Mouse (Mus musculus) ovary, adult 10 weeks (tissue): Measurements from ENCODE around the gene Gm10251. TPM values are rescaled to one million over a fixed set of nuclear protein-coding genes. Genes with fewer than 3 reads are reported as not detected.

Source experiments
- polyA plus RNA-seq: library from polyadenylated mRNA; stranded (reverse); fragments of 350-450 nt; fragmentation: Illumina TruSeq; extraction: RNeasy Lipid Tissue Mini Kit (QIAGEN cat#74804); gene quantifications from one replicate; pipeline ENCODE4 v1.2.3, GENCODE M21; 2014

Gm10251 gene
- not detected for polyA plus RNA-seq

GRCm38 (mm10) chr14:6684070-6684469 is at the start of gene Gm10251:
Gm10251 (minus strand) TSS chr14:6684170.

DNA sequence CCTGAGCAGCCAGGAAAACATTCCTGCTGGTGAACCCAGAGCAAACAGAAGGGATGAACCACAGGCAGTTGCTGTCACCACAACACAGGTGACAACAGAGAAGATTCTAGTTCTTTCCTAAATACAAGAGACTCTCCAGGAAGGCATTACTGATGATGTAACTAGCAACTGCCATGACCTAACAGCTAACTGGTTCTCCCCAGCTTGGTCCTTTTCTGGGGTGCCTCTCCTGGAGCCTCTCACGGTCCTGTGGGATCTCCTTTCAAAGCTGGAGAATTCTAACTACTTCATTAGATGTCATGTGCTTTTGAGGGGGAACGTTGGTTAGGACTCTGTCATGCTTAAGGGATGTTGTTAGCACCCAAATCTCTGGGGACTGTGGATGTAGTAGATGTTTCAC is 36.2 kb upstream of the Gm10251 start, which contains the start of gene Gm8050:
Gene Gm8050, minus strand, starts transcription at position 101 of the 400 bp plus-strand sequence.

GRCm38 (mm10) chr14:6622318-6622717 is 61.7 kb downstream of the Gm10251 start, which contains the start of gene Gm3460:
Gm3460 (minus strand) TSS chr14:6622418.

GRCm38 (mm10) chr14:6590513-6590912 is 93.5 kb downstream of the Gm10251 start, which contains the start of gene Gm3629:
Gm3629 (minus strand) TSS chr14:6590613.

Other genes with a start within 250 kb of the Gm10251 start
- gene Gm3594, start 239.6 kb downstream of the Gm10251 start, polyA plus RNA-seq: not detected
- not detected for gene Gm8356, start 146.9 kb downstream of the Gm10251 start, polyA plus RNA-seq
- not detected for gene Gm3629, start 93.6 kb downstream of the Gm10251 start, polyA plus RNA-seq
- not detected for gene Gm3460, start 61.8 kb downstream of the Gm10251 start, polyA plus RNA-seq
- gene Gm8050, start 36.1 kb upstream of the Gm10251 start, polyA plus RNA-seq: not detected
- 4.5 TPM for gene Gm3636, start 58.2 kb upstream of the Gm10251 start, polyA plus RNA-seq
- gene Gm8362, start 90.2 kb upstream of the Gm10251 start, polyA plus RNA-seq: not detected
- not detected for gene Gm3642, start 156.1 kb upstream of the Gm10251 start, polyA plus RNA-seq
- gene Gm3667, start 205.8 kb upstream of the Gm10251 start, polyA plus RNA-seq: not detected